Mouse (Mus musculus): ENCODE data around the gene Gucy1b2.

Gucy1b2 gene

GRCm38 (mm10) chr14:62456239-62456747 lies at the start of gene Gucy1b2:
Gene Gucy1b2, minus strand, starts transcription at chr14:62456289.
- DNase-seq (ENCODE audit: low read depth, low spot score): no peak

- DNase-seq (ENCODE audit: low read depth, low spot score): no peak
Measured at GRCm38 (mm10) chr14:62497391-62497790, 41.3 kb upstream of the Gucy1b2 start.

- no peak for DNase-seq (ENCODE audit: low read depth, low spot score)
Measured at GRCm38 (mm10) chr14:62496501-62496900, 40.4 kb upstream of the Gucy1b2 start.

- no peak for DNase-seq (ENCODE audit: low read depth, low spot score)
Measured at GRCm38 (mm10) chr14:62493456-62493855, 37.4 kb upstream of the Gucy1b2 start.

GRCm38 (mm10) chr14:62492196-62492850 lies 36.2 kb upstream of the Gucy1b2 start:
- DNase-seq (ENCODE audit: low read depth, low spot score): peak; percentile 63

GRCm38 (mm10) chr14:62488270-62488669 lies 32.2 kb upstream of the Gucy1b2 start:
- DNase-seq (ENCODE audit: low read depth, low spot score): no peak

- no peak for DNase-seq (ENCODE audit: low read depth, low spot score)
Measured at GRCm38 (mm10) chr14:62481381-62481780, 25.3 kb upstream of the Gucy1b2 start.

- no peak for DNase-seq (ENCODE audit: low read depth, low spot score)
Measured at GRCm38 (mm10) chr14:62479395-62479794, 23.3 kb upstream of the Gucy1b2 start.

GRCm38 (mm10) chr14:62474481-62474880 lies 18.4 kb upstream of the Gucy1b2 start:
- no peak for DNase-seq (ENCODE audit: low read depth, low spot score)

- no peak for DNase-seq (ENCODE audit: low read depth, low spot score)
Measured at GRCm38 (mm10) chr14:62472061-62472460, 16.0 kb upstream of the Gucy1b2 start.

GRCm38 (mm10) chr14:62468753-62469125 lies 12.7 kb upstream of the Gucy1b2 start:
- DNase-seq (ENCODE audit: low read depth, low spot score): no peak

GRCm38 (mm10) chr14:62468119-62468752 lies 12.1 kb upstream of the Gucy1b2 start:
- DNase-seq (ENCODE audit: low read depth, low spot score): no peak

- no peak for DNase-seq (ENCODE audit: low read depth, low spot score)
Measured at GRCm38 (mm10) chr14:62464966-62465365, 8.9 kb upstream of the Gucy1b2 start.

- no peak for DNase-seq (ENCODE audit: low read depth, low spot score)
Measured at GRCm38 (mm10) chr14:62459541-62459940, 3.5 kb upstream of the Gucy1b2 start.

GRCm38 (mm10) chr14:62457420-62458181 lies 1.5 kb upstream of the Gucy1b2 start:
- DNase-seq (ENCODE audit: low read depth, low spot score): peak; percentile 48

GRCm38 (mm10) chr14:62455570-62455879 lies 564 bp downstream of the Gucy1b2 start:
- DNase-seq (ENCODE audit: low read depth, low spot score): no peak

- no peak for DNase-seq (ENCODE audit: low read depth, low spot score)
Measured at GRCm38 (mm10) chr14:62454760-62455569, 1.1 kb downstream of the Gucy1b2 start.

GRCm38 (mm10) chr14:62454136-62454535 lies 2.0 kb downstream of the Gucy1b2 start:
- DNase-seq (ENCODE audit: low read depth, low spot score): no peak

GRCm38 (mm10) chr14:62453276-62453675 lies 2.8 kb downstream of the Gucy1b2 start:
- no peak for DNase-seq (ENCODE audit: low read depth, low spot score)

GRCm38 (mm10) chr14:62450706-62451105 lies 5.4 kb downstream of the Gucy1b2 start:
- DNase-seq (ENCODE audit: low read depth, low spot score): no peak

- DNase-seq (ENCODE audit: low read depth, low spot score): no peak
Measured at GRCm38 (mm10) chr14:62447214-62447548, 8.9 kb downstream of the Gucy1b2 start.

All from skeletal muscle tissue, adult 2 months (tissue).